Mouse (Mus musculus) adipocyte (in vitro differentiated cells): ENCODE data around the gene Myh7b.
A peak's percentile ranks its signal among the peaks of the same experiment; 100 is the strongest.

Experiments used
- DNase-seq: peaks from one replicate; pipeline ENCODE4 v3.0.0-alpha.2; 2016; ENCODE audit warnings: low spot score

The Myh7b gene

GRCm38 (mm10) chr2:155635961-155636360, 24.9 kb downstream of the Myh7b start:
- DNase-seq: peak; percentile 16

- peak; percentile 54 for DNase-seq
Observed at GRCm38 (mm10) chr2:155636881-155637280, 25.9 kb downstream of the Myh7b start.

DNA sequence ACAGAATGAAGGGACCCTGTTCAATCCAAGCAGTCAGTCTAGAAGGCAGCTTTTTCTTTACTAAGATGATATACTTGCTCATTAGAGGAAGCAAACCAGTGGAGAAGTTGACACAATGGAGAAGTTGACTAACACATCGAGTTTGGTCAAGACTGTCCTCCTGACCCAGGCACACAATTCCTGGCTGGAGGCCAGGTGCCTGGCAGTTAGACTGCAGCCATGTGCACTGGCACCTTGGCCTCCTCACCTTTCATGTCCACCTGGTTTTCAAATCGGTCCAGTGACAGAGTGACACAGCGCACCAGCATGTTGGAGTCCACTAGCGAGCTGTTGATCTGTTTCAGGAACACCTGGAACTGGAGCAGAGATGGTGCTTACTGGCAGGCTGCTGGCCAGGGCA, 26.4 kb downstream of the Myh7b start:
- peak; percentile 32 for DNase-seq

DNA sequence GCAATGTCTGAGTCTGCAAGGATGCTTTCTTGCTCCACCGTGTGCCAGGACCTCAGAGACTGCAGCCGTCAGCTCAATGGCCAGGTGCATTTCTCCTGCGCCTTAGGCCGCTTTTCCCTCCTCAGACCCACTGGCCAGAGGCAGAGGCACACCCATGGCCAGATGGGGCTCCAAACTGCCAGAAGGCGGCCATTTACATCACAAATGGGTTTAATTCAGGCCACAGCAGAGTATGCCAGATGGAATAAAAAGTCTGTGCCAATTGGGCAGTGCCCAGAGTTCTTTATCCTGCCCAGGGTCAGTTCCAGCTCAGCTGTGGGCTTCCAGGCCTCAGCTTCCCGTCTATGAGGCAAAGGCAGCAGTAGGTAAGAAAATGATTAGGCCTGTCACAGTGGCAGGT, 29.6 kb downstream of the Myh7b start:
- peak; percentile 84 for DNase-seq

DNA sequence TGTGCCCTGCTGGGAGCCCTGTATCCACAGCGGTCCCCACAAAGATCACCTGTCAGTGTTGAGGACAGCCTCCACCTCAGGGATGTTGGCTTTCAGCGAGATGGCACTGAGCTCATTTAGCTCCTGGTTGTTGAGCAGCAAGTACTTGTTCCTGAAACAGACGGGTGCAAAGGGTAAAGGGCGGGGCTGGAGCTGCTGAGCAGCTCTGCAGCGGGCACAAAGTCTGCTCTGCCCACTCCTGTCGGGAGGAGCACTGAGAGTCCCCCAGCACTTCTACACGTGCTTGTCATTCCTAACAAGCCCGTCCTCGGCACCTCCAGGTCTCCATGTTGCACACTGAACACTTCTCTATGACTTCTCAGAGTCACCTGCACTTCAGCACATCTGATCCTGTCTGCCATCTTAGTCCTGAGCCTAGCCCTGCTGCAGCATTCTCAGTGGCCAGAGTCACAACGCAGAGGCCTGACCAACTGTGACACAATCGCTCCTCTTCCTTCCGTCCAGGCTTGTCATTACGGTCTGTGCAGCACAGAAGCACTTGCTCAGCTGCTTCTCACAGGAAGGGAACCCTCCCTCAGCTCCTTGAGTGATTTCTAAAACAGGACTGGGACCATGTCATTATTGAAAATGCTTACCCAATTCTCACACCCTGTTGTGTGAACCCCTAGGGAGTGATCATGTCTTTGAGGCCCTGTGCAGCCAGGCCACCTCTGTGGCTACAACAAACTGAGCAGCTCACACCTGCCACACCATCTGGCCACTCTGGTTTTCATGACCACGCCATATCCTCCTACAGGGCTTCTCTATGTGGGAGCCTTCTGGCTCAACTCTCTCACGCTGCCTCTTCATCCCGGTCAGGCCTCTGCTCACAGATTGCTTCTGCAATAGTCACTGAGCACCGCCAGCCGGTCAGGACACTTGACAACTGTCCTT, 30.8 kb downstream of the Myh7b start:
- DNase-seq: no peak

- DNase-seq: no peak
Observed at GRCm38 (mm10) chr2:155645746-155646145, 34.7 kb downstream of the Myh7b start.

DNA sequence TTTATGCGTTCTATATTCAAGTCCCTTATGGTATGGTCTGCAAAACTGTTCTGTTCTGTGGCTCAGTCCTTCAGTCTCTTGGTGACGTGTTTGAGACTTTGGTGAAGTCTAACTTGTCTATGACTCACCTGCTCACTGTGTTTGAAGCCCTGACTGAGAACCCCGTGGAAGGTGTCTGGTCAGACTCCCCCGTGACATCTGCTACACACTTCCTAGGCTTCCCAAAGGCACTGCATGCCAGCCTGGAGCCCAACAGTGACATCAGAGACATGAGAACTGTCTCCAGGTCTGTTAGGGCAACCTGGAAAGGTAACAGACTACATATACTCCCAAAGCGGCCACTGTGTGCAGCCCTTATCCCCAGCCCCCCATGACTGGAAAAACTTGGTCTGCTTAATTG, 41.6 kb downstream of the Myh7b start:
- DNase-seq: no peak

- DNase-seq: no peak
Observed at GRCm38 (mm10) chr2:155655759-155656372, 44.9 kb downstream of the Myh7b start.

- DNase-seq: no peak
Observed at GRCm38 (mm10) chr2:155662390-155662789, 51.4 kb downstream of the Myh7b start.

DNA sequence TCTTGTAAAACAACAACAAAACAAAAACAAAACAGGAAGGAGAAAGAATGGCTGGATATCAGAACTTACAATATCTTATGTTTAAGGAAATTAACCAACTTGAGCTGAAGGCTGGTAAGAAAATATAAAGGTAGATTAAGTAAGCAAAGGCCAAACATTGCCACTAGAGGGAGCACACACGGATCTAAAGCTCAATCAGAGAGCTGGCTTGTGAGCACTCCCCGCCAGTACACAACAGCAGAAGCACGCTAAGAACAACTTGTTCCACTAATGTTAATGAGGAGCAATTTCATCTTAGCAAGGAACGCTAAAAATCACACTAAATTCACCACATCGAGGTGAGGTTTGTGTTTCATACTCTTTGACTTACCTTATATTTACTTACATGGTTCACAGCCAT, 52.1 kb downstream of the Myh7b start:
- peak; percentile 54 for DNase-seq

DNA sequence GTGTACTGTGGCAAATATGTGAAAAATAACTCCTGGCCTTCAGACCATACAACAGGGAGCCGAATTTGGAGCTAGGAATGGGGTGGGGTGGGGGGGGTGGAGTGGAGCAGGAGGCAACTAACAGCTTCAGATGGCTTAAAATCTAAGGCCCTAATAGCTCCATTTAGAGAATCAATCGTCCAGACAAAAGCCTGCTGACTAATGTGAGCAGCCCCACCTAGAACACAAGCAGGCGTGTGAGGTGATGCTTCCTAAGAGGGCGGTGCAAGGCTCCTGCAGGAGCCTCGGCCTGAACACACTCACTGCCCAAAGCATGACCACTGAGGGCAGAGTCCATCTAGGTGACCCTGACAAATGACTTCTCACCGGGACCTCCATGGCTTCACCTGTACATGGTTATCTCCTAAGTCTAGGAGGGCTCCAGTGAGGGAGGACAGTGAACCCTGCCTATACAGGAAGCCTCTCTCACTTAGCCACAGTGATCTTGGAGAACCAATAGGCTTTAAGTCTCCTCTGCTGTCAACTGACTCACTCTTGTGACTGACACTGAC, 53.0 kb downstream of the Myh7b start:
- DNase-seq: no peak

GRCm38 (mm10) chr2:155667881-155668280, 56.9 kb downstream of the Myh7b start:
- no peak for DNase-seq

DNA sequence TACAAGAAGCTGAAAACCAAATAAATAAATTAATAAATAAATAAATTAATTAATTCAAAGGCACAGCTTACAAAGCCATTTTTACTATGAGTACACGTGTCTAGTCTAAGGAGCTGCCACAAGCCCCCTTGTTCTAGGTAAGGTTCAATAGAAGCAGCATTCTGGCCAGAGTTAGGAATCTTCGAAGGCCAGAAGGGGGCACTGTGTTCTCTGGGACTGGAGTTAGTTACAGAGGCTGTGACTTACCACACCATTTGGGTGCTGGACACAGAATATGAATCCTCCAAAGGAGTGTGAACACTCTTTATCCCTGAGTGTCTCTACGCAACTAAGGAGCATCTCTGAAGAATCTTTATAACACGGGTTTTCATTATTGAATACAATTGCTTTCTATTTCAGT, 57.4 kb downstream of the Myh7b start:
- DNase-seq: peak; percentile 54

GRCm38 (mm10) chr2:155671236-155671635, 60.2 kb downstream of the Myh7b start:
- DNase-seq: no peak

DNA sequence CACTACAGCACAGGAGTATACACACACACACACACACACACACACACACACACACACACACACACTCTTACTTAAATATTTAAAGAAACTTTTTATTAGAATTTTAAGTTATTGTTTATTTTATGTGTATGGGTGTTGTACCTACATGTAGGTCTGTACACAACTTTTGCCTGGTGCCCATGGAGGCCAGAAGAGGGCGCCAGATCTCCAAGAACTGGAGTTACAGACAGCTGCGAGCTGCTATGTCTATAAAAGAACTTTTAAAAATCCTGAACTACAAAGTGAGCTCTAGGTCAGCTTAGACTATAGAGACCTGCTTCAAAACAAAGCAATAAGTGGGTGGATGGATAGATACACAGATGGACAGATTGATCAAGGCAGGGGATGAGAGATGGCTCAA, 62.5 kb downstream of the Myh7b start:
- DNase-seq: peak; percentile 63

GRCm38 (mm10) chr2:155675118-155675517, 64.1 kb downstream of the Myh7b start:
- DNase-seq: no peak

GRCm38 (mm10) chr2:155679586-155680110, 68.6 kb downstream of the Myh7b start:
- no peak for DNase-seq

DNA sequence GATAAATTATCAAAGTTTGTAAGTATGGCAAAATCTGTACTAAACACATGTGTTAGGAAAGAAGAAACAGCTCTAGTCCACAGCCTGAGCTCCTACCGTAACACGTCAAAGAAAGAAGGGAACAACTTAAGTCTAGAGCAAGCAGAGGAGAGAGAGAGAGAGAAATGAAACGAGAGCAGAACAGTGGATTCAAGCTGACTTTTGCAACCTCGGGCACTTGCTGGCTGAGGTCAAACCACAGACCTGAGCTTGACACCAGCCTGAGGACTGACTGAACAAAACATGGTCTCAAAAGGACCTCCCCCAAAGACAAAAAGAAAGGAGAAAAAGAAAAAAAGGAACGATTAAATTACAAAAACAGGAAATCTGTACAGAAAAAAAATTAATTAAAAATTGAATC, 69.6 kb downstream of the Myh7b start:
- no peak for DNase-seq

DNA sequence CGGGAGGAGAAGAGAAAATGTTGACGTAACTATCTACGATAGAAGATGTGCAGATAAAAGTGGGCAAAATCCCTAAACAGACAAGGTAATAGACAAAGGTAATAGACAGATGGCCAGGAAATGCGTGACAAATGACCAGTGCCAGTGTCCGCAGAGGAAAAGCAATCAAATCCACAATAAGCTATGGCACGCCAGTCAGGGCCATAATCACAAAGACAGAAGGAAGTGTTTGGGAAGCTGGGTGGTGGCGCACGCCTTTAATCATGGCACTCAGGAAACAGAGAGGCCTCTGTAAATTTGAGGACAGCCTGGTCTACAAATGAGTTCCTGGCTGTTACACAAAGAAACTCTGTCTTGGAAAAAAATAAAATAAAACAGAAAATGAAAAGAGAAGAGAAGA, 70.2 kb downstream of the Myh7b start:
- DNase-seq: no peak

- no peak for DNase-seq
Observed at GRCm38 (mm10) chr2:155681874-155682273, 70.9 kb downstream of the Myh7b start.

DNA sequence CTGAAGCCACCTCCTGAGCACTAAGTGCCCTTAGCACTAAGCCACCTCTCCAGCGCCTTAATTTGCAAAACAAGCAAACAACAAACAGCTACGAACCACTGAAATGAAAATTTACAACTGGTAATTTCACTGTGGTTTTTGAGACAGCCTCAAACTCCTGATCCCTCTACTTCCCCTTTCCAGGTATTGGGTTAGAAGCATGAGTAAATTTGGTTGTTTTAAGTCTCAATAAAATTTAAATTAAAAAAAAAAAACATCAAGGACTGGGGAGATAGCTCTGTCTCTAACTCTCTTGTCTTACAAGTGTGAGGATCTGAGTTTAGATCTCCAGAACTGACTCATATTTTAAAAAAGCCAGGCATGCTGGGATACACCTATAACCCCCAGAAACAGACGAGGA, 72.1 kb downstream of the Myh7b start:
- DNase-seq: no peak

GRCm38 (mm10) chr2:155683821-155684220, 72.8 kb downstream of the Myh7b start:
- no peak for DNase-seq
